Mouse (Mus musculus): Measurements from ENCODE around the gene Klf12.

GRCm38 (mm10) chr14:99933456-99933855 lies 351.0 kb downstream of the Klf12 start:
- TF ChIP-seq POLR2A (IDR thresholded peaks at IDR 0.05; ENCODE audit: insufficient read length, low read depth) (no peak), MYOD1 (IDR thresholded peaks at IDR 0.05; ENCODE audit: control insufficient read depth in 1 of 3, insufficient read length in 2 of 3, low read depth in 2 of 3) (no peak), E2F4 (IDR thresholded peaks at IDR 0.05; ENCODE audit: insufficient read depth) (no peak), USF1 (IDR thresholded peaks at IDR 0.05; ENCODE audit: low read depth) (no peak), MAX (IDR thresholded peaks at IDR 0.05; ENCODE audit: low read depth) (no peak), MYOG (IDR thresholded peaks at IDR 0.05; ENCODE audit: control insufficient read depth in 1 of 3, insufficient read depth in 1 of 3, insufficient read length in 2 of 3, low read depth in 2 of 3) (no peak)
